Mouse (Mus musculus) spleen, postnatal 4 days (tissue): ENCODE measurements at regions not wholly inside any gene's neighbourhood (a gene's known extent, or its start where the extent isn't known, plus 50 kb on each side); places are given as distances from the start of the nearest gene placed in this dataset.

Experiments
- DNase-seq, 2 experiments: peaks; one replicate each; pipeline ENCODE4 v3.0.0; 2022; ENCODE audit warnings: low spot score in 2 of 2

DNA sequence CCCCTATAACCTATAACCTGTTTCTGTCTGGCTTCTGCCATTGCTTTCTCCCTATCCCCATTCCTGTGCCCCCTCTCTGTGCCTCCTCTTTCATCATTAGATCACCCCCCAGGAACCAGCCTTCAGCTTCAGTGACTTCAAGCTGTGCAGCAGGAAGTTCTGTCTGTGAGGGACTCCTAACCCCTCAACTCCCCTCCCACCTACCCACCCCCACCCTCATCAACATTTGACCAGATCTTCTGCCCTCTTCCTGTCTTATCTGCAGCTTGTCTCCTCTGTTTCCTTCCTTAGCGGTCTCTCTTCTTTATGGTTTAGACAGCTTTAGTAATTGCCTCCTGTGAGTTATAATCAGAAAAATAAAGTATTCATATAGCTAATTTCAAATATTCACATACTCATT, 266.6 kb upstream of the Gm765 start:
- no peak for DNase-seq

DNA sequence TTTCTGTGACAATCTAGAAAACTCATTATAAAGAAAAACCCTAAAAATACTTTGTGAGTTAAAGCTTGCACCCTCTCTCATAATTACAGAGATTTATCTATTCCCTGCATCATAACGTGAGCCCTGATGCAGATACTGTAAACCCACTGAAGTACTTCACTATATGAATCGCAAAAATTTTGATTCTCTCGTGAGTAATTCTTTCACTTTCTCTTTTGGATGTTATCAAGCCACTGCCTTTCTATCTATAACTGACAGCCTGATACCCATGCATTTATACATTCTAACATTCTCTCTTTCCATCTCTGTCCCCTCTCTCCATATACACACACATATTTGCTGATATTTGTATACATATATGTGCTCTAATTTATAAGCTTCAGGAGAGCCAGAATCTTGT, 264.1 kb upstream of the Gm765 start:
- DNase-seq = no peak

DNA sequence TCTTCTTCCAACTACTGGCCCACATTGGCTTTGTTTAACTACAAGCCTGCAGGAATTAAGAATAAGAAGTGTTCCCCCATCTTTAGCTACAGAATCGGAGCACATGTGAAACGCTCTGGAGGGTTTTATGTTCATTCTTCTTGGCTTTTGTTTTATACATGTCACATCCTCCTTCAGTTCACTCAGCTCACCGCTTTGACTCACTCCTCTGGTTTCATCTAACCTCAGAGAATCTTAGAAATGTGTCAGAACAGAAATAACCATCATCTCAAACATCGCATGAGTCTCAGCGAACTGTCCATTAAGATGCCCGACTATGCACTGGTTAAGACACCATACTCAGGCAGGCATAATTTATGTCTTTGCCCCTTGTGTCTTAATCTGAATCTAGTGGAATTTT, 255.1 kb upstream of the Gm765 start:
- no peak for DNase-seq

DNA sequence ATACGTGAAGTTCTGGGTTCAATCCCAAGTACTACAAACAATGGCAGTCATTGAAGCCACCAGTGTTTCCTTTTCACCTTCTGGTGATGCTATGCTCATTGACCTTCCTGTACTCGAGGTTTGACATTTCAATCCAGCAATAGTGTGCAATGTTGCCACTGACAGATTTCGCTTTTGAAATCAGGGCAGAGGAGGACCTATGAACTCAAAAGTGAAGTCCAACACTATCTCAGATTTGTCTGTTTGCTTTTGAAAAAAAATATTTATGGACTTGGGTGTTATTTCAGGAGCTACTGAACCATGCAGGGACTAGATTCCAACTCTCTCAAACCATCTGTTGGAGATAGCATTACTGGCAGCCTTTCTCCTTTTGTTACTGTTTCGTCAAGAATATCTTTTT, 248.4 kb upstream of the Gm765 start:
- no peak for DNase-seq

DNA sequence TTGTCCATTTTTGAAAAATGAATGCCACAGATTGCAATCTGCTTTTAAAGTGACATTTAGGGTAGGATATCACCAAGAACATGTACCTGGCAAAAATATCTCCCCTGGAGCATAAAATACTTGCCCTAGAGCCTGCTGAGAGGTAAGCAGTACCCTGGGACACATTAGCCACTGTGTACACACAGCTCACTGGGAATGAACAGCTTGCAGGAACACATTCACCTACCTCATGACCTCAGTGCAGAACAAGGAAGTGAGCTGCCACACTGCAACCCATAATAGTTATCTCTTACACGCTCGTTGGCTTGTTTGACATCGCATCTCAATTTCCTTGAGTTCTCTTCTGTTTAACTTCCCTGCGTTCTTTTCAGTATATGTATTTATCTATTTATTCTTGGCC, 246.4 kb upstream of the Gm765 start:
- no peak for DNase-seq

DNA sequence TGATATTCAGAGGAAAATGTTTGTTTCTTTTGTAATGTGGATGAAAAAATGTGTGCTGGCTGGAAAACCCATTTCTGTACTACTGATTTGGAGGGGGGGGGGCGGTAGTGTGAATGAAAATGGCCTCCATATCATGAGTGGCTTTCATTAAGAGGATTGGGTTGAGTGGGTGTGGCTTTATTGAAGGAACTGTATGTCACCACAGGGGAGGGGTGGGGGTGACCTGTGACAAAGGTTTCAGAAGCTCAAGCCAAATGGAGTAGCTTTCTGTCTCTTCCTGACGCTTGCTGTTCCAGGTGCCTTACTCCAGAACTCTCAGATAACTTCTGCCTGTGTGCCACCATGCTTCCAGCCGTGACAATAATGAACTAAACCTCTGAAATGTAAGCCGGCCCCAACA, 242.0 kb upstream of the Gm765 start:
- DNase-seq = no peak

DNA sequence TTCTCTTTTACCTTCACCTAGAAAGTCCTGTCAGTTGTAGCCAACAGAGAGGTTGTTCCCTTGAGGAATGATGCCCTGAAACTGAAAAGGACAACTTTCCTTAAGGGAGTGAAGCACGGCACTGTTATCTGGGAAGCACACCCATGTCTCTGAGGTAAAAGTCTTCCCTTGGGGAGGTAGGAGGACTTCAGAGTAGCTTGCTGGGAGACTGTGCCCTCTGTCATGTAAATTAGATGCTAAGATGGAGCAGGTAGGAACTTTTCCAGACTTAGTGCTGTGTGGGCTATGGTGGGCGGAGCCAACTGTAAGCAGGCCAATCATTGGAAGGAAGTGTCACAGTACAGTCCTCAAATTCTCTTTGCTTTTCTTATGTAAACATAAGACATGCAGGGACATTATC, 240.3 kb upstream of the Gm765 start:
- no peak for DNase-seq

DNA sequence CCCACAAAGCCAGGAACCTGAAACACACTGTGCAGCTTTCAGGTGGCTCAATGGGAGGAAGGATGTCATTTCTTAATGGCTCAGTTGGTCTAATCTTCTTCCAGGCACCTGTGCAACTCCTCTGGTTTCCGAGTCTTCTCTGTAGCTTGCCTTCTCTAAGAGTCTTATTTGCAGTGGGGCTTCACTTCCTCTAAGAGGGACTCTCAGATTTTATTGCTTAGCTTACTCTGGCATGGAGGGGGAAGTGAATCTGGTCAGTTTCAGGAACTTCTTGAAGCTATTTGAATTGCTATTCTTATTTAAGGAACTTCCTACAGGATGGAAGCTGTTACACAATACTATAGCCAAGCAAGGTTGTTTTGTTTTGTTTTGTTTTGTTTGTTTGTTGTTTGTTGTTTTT, 232.7 kb upstream of the Gm765 start:
- DNase-seq = no peak

DNA sequence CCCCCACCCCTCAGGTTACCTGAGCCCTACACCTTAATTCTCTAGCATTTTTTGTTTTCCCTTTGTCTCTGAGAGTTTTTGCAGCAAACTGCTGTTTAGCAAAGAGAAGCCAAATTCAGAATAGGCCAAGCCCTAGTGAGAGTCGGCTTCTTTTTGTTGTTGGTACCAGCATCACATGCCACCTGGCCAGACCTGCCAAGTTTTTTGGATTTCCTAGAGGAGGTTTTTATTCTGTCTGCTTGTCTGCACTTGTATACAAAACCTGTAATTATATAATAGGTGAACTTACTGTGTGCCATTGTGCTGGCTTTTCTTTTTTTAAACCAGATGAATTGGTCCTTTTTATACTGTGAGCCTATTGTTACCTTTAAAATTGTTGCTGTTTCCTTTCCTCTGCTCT, 213.1 kb upstream of the Gm765 start:
- DNase-seq = no peak

DNA sequence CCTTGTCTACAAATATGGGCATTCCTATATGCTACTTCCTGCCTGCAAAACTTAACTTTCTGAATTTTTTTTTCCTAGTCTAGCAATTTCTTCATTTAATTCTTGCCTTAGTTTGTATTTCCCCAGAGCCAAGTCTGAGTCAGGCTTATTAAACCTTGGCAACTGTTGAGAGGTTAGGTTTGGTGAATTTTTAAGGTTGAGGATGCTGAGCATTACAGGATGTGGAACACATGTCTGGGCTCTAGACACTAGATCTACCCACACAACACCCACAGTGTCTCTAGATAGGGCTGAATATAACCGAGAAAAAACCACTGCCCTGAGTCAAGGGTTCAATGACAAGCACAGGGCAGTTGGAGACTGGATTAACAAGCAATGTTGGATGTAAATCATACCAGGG, 211.4 kb upstream of the Gm765 start:
- DNase-seq = no peak

DNA sequence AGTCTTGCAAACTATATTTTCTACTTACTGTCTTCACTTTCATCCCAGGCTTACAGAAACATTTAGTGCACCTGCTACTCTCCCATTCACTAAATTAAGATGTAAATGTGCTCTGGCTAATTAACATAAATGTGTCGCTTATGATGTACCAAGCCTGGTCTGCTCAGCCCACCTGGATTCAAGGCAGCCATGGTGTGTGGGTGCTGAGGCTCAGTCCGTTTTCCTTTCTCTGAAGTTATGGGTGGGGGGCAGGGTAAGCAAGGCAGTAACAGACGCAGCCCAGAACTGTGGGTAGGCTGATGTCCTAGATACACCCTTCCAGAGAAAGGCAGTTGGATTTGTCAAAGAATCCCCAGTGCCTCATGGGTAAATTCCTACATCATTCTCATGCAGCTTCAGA, 209.2 kb upstream of the Gm765 start:
- DNase-seq = no peak

DNA sequence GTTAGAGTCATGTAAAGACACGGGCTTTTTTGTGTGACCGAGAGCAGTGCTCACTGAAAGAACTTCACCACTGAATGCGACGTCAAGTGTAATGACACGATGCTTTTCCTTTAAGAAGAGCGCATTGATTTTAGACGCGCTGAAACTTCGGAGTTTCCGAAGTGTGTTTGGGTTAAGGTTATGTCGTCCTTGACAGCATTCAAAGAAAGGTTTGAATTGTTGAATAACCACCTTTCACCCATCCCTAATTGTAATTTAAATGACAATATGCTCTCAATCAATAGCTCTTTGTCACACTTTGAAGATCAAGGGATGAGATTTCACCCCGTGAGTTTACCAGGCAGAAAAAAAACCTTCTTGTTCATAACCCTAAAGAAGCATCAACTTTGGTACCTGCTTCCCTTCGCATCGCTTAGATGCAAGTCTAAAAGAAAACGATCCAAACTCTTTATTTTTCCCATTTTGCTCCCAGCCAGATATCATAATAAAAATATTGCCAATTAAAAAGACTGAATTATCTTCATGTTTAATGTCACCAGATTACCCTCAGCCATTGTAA, 184.4 kb upstream of the Gm765 start:
- DNase-seq = no peak

DNA sequence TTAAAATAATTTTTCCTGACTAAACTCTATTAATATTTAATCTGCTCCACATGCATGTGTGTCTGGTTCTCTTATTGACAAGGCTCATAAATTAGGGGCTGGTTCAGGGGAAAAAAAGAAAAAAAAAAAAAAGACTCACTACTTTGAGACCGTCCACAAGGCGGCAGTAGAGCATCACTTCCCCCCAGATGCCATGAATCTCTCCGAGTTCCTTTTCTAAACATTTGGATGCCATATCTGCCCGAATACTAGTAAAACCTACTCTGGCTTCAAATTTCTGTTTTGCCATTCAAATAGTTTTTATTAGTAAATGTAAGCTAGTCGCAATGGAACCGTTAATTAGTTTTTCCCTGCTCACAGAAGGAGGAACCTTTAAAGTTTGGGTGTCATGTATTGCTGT, 182.7 kb upstream of the Gm765 start:
- peak in 1 of 2 experiments; percentile 19 for DNase-seq

DNA sequence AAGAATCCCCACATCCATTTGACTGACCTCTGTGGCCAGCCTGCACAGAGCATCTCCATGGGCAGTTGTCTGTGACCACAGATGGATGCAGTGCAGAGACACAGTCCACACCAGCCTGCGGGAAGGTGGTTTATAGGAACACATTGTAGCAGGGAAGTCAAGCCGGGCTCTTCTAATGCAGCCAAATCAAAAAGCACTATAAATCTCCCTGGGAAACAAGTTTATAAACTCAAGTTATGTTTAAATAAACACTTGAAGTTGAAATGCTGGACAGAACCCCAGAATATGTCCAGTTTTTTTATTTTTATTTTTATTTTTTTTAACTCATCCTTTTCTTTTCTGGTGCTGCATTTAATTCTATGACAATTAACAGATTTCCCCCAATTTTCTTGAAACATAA, 182.1 kb upstream of the Gm765 start:
- no peak for DNase-seq

DNA sequence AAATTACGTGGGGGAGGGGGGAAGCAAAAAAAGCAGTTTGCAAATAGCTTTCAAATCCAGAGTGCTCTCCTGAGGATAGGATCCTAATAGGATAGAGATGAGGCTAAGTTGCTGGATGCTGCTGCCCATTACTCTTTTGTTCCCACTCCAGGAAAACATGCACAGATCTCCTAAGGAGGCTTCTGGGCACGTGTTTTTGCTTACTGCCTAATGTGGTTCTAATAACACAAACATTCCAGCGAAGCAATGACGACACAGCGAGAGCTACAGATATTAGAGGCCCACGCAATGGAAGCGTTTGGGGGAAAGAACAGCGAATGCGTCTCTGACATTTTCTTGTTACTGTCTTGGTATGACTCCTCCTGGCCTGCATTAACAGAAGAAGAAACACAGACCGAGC, 179.0 kb upstream of the Gm765 start:
- DNase-seq = no peak

DNA sequence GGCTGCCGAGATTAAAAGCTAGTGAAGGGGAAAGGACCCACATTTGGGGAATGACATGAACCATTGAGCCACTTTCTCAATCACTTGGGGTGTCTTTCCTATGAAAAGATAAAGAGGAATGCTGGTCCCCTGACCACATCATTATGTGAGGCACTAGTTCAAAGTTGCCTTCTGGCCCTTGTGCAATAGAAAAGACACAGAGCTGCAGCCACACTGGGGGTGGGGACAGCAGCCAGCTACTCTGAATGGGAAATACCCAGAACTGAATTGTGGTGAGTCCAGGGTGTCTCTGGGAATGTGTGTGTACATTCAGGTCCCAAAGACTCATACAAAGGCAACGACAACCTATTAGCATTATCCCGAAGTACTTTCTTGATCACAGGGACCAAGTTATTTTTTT, 172.3 kb upstream of the Gm765 start:
- DNase-seq = no peak

DNA sequence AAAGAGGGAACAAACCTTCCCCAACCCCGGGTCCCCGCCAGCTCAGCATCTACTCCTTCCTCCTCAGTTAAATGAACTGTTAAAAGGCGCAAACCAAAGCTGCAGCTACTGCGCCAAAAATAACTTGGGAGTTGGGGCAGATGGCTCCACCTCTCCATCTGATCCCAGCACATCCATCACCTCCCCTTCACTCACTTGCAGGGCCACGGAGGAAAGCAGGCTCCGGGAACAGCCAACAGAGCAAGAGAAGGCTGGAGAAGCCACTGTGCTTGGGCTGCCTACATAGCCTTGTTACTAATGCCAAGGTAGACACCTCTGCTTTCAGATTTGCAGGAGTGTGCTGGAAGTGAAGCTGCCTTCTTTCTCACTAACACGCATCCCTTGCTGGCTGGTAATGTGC, 171.8 kb upstream of the Gm765 start:
- DNase-seq = no peak

DNA sequence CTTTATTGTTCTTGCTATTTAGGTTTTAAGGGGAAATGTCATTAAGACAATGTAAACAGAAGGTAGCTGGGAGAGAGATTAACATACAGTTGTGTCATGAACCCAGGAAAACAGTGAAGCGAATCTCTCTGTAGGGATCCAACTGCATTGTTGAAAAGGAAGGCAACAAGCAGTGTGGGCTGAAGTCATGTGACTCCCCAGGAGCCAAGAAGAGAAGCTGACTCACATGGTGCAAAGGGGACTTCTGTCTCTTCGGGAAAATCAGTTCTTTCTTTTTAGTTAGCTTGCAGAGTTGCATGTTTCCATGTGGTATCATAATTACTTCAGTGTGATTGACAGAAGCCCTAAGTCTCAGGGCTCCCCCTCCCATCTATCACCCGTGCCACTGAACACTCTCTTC, 170.7 kb upstream of the Gm765 start:
- DNase-seq = no peak

DNA sequence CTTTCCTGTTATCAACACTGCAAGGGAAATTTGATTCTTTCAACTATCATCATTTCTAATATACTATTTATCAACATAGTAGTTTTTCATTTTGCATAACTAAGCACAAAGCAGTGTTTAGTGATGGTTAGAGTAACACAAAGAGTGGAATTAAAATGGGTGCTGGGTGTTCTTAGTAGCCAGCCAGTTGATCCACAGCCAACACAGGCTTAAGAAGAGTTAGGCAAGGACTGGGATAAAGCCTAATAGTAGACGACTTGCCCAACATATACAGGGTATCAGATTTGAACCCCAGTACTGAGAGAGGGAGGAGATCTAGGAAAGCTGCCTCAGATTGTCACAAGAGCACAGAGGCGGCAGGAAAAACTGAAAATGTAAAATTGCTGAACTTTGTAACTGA, 160.2 kb upstream of the Gm765 start:
- DNase-seq = no peak

DNA sequence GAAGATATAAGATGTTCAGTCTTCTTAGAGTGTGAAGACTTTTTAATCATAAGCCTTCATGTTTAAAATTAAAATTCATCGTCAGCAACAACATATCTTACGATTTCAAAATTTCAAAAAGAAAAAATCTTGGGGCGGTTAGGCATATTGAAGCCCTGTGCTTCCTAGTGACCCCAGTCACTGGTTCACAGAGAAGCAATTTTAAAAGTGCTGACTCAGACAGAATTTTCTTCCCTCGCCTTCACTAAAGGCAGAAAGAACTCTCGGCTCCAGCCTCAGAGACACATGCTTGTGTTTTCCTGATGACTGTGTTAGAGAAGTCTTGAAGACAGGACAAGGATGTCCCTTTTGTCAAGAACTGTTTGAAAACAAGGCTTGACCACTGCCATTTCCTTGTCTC, 157.2 kb upstream of the Gm765 start:
- DNase-seq = no peak

DNA sequence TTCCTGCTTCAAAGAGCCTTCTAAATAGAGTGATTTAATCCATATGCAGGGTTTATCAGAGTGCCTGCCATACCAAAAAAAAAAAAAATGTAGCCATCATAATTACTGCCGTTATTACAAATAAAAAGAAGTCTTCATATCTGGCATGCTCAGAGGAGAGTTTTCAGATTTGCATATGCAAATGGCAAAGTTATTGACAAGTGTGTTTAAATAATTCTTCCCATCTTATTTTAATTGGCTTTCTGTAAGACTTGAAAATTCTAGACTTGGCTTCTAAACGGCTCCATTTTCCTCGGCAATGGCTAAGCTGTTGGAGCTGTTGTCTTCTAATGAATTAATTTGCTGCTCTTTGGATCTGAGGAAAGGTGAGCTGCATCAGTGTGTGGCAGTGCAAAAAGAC, 144.1 kb upstream of the Gm765 start:
- no peak for DNase-seq

DNA sequence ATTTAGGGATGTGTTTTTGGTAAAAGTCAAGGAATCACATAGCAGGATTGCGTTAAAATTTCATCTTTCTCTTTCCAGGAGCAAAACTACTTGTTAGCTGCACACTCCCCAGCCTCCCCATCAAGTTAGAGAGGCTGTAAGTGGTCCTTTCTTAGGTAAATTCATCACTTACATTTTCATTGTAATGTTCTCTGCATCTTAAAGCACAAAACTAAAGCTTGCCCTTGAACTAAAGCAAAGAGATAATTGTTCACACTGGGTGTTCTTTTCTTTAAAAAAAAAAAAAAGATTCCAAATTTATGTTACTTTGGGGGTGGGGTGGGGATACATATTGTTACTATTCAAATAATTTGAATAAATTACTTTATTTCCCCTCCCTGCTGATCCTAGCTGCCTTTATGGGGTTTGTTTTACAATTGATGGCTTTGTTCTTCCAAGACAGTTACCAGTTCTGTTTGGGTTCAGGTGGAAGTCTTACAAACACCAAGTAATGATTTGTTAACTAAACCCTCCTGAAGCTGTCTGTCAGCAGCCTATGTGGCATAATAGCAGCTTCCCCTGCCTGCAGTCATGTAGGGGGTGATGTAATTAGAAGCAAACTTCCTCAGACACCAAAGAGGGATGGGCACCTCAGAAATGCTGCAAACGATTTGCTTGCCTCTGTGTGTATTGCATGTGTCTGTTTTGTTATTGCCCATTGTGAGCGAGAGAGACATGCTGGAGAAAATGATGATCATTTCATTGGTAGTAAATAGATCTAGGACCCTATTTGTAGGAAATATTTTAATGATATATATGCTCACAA, 141.0 kb upstream of the Gm765 start:
- no peak for DNase-seq

DNA sequence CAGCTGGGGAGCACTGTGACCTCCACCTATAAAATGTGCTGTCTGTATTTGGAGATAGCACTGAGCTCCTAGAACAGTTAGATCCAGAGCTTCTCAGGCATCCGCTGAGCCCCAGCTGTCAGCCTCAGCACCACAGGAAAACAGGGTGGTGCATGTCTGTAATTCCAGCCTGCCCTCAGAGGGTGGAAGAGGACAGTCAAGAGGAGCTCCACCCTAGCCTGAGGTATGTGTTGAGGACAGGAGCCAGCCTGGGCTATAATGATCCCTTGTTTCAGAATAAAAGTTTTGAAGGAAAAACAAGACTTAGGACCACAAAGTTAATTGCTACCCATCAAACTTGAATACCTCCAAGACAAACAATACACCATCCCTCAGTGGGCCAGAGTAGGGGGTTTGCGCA, 139.8 kb upstream of the Gm765 start:
- DNase-seq = no peak

DNA sequence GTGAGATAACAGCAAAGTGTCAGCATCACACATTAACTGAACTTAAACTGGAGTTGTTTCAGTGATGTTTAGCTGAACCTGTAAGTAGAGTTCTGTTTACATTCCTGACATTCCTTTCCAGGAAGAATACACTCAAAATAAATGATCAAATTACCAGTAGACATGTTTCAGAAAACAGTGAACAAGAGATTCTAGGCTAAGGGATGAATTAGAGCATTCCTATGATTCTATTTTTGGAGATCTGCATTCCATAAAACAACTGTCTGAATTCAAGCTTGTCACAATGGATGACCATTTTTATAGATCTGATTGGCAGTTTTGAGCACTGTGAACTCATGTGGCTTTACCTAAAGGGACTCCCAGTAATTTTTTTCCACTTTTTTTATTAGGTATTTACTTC, 125.0 kb upstream of the Gm765 start:
- no peak for DNase-seq
